Mouse (Mus musculus) layer of hippocampus, postnatal 25 days (tissue): Measurements from ENCODE around the gene 1700080O16Rik. TPM values are rescaled to one million over a fixed set of nuclear protein-coding genes. Genes with fewer than 3 reads are reported as not detected.

Experiments used
- DNase-seq, 2 experiments: peaks; one replicate each; pipeline ENCODE4 v3.0.0; 2022; ENCODE audit warnings: mixed read lengths in 2 of 2, low spot score in 1 of 2; ENCODE audit errors: extremely low spot score in 1 of 2
- total RNA-seq, 2 experiments: library from RNA; stranded (reverse); gene quantifications; 2 replicates each; pipeline ENCODE4 v1.2.3; 2021

The 1700080O16Rik gene
- total RNA-seq: not detected

DNA sequence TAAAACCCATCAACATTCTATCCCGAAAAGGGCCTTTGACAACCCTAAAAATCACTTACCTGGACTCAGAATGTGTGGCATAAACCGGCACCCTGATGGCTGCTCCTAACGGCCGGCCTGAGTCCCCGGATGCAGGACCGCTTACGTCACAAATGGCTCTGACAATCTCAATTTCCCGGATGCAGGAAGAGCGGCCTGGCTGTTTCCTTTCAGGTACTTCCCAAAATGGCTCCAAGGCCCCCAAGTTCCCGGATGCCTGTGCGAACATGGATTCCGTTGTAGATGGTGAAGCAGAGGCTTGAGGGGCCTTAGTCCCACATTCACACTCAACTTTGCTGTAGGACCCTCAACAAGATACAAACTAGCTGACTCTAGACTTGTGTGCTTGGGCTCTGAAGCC is at the start of gene 1700080O16Rik:
TSS of gene 1700080O16Rik (minus strand) at position 101 of the 400 bp plus-strand sequence.
- DNase-seq: no peak

DNA sequence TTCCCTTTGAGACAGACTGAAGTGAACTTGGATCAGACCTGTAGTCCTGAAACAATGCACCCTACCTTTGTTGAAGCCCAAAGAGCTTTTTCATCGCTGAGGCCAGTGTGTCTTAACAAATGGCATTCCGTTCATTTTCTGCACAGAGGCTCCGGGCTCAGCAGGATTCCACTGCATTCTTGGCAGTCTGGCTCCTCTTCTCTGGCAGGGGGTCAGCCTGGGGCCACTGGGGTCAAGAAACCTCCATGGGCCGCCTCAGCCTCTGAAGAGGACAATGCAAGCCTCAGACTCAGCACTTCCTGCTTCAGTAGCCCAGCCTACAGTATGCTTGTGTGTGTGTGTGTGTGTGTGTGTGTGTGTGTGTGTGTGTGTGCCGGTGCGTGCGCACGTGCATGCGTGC is 45.1 kb upstream of the 1700080O16Rik start:
- no peak for DNase-seq

DNA sequence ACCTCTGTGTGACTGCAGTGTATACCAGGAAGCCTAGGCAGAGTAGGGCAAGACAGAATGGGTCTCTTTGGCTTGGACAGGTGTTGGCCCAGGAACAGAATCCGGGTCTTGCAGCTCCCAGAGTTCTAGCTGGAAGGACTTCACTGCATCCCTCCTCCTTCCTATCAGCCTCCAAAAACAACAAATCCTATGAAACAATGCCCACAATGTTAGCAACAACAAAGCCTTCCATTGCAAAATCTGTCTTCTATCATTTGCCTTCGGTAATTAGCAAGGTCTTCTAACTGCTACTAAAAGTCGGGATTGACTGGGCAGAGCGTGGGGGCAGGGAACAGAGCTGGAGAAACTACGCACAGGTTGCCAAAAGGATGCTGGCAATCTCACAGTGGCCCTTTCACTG is 27.5 kb upstream of the 1700080O16Rik start:
- no peak for DNase-seq

DNA sequence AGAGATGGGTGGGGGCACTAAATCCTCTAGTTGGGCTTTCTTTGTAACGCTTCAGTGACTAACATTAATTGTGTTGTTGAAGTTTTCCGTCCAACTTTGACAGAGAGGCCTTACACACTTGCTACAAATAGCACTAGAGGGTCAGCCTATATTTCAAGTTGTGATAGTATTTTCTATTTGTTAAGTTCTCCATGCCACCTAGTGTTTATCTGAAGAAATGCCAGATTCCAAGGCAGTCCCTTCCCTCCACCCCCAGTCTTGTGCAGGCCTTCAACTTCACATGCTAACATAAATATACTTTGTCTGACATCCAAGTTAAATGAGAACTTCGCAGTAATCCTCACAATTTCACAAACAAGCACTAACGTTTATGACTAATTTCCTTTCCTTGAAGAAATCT is 26.9 kb upstream of the 1700080O16Rik start:
- DNase-seq: no peak

DNA sequence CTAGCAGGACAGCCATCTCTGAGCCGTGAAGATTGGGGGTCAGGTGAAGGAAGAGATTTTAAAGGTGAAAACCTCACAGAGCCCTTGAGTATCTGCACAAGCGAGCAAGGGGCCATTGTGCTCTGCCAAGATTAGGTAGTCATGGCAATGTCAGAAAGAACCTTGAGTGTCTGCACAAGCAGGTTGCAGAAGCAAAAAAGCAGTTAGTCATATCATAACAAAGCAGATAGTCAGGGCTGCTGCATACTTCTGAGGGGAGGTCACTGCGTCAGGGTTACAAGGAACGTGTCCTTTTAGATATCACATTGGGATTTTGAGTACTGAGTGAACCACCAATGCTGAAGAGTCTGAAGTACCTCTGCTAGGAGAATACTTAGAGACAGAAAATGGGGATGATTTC is 3.8 kb upstream of the 1700080O16Rik start:
- no peak for DNase-seq

DNA sequence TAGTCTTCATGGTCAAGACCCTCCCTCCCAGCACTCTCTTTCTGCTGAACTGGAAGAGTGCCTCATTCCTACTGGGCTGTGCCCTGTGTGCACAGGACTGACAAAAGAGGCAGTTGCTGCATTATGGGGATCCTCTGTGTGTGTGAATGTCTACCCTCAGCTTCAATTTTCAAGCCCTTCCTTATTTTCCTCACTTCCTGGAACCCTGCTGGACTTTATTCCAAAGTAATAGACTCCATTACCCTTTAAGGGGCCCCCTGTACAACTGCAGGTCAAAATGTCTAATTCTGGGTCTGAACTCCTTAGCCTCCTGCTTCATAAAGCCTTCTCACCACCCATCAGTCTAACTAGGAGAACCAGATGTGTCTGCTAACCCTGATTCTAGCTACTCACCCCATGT is 2.0 kb upstream of the 1700080O16Rik start:
- DNase-seq: no peak

DNA sequence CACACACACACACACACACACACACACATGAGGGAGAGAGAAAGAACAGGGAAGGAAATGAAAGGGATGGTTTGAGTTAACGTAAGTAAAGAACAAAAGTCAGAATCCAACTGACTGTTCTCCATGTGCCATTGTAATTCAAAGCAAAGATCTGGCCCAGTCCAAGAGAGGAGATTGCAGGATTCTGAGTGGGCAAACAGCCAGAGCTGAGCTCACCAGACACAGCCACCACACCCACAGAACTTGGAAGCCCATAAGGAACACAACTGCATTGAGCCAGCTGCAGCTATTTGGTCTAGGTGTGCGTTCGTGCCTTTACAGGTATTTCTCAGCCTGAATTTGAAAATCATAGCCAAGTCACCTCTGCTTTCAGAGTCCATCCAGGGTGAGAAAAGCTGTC is 24.5 kb downstream of the 1700080O16Rik start:
- DNase-seq: no peak

DNA sequence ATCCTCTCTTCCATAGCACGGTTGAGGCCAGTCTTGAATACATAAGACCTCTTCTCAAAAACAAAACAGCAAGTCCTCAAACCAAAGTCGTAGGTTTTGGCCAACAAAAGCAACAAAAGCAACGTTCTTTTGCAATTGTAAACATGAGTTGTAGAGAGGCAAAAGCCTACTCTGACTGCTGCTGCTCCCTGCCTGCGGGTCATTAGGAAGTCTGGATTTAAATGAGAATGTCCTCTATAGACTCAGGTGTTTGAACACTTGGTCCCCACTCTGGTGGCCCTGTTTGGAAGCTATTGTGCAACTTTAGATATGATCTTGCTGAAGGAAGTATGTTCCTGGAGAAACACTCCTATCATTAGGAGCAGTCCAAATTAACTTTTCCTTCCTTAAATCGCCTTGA is 34.5 kb downstream of the 1700080O16Rik start:
- no peak for DNase-seq

DNA sequence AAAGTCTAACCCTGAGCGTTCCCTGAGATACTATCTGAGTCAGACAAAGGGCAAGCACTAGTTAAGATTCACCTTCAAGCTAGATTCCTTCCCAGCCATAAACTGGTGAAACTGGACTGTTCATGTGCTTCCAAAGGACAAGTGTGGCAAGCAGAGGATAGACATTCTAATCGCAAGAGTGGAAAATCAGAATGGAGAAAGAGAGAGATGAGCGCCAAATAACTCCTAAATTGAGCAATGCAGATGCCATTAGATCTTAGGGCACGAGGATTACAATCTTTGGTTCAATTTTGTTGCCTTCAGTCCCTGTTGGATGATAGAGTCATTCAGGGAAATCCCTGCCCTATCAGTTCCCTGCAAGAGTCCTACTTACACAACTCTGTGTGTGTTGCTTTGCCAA is 53.5 kb downstream of the 1700080O16Rik start:
- DNase-seq: no peak

Other genes starting within 250 kb of the 1700080O16Rik start
- not detected for gene Usp26, start 171.5 kb downstream of the 1700080O16Rik start, total RNA-seq
- gene Gpc4, start 192.5 kb upstream of the 1700080O16Rik start, total RNA-seq: 10 to 100 TPM; 48.3 to 54.1 TPM